Mouse (Mus musculus): ENCODE measurements around the gene Nde1.

- TF ChIP-seq EP300 (optimal IDR thresholded peaks at IDR 0.05), result no peak
- TF ChIP-seq CTCF (IDR thresholded peaks at IDR 0.05; ENCODE audit: low read depth), result no peak
These were observed 24.0 kb upstream of the Nde1 start for GRCm38 (mm10) chr16:14139106-14139505.
